Mouse (Mus musculus): Measurements from ENCODE around the gene Cavin3. TPM values are rescaled to one million over a fixed set of nuclear protein-coding genes. Genes with fewer than 3 reads are reported as not detected.

The Cavin3 gene
- total RNA-seq, 2 experiments from 2014 or later, result 60.2 to 76.0 TPM

Other genes starting within 250 kb of the Cavin3 start
- gene Olfr688, start 194.2 kb downstream of the Cavin3 start, total RNA-seq (2021), result not detected
- not detected for gene Olfr689, start 171.1 kb downstream of the Cavin3 start, total RNA-seq (2021)
- gene Olfr690, start 148.2 kb downstream of the Cavin3 start, total RNA-seq (2021), result not detected
- not detected for gene Olfr691, start 140.0 kb downstream of the Cavin3 start, total RNA-seq (2021)
- gene Olfr692, start 114.1 kb downstream of the Cavin3 start, total RNA-seq (2021), result not detected
- gene Gm5901, start 107.3 kb downstream of the Cavin3 start, total RNA-seq (2021), result not detected
- gene Fam160a2, start 82.2 kb downstream of the Cavin3 start, total RNA-seq (2021), result 10 to 100 TPM; 25.9 to 27.1 TPM
- not detected for gene Cnga4, start 77.7 kb downstream of the Cavin3 start, total RNA-seq (2021)
- gene Cckbr, start 56.6 kb downstream of the Cavin3 start, total RNA-seq (2021), result not detected
- 10 to 100 TPM; 47.3 to 53.0 TPM for gene Smpd1, start 72.1 kb upstream of the Cavin3 start, total RNA-seq (2021)
- gene Apbb1, start 99.4 kb upstream of the Cavin3 start, total RNA-seq (2021), result 10 to 100 TPM; 11.4 to 11.5 TPM
- gene Hpx, start 117.8 kb upstream of the Cavin3 start, total RNA-seq (2021), result 1 to 10 TPM in 1 of 2 experiments, under 1 TPM in 1; 0.23 to 1.6 TPM
- gene Trim3, start 151.3 kb upstream of the Cavin3 start, total RNA-seq (2021), result 10 to 100 TPM; 24.6 to 30.9 TPM
- gene Timm10b, start 157.8 kb upstream of the Cavin3 start, total RNA-seq (2021), result 100 to 1,000 TPM; 101 to 139 TPM
- gene Arfip2, start 158.1 kb upstream of the Cavin3 start, total RNA-seq (2021), result 10 to 100 TPM; 53.4 to 54.9 TPM
- 1 to 10 TPM; 3.9 to 8.4 TPM for gene Gm45799, start 158.3 kb upstream of the Cavin3 start, total RNA-seq (2021)
- gene Dnhd1, start 168.5 kb upstream of the Cavin3 start, total RNA-seq (2021), result 1 to 10 TPM; 1.6 to 2.3 TPM

Data from adrenal gland, postnatal 36 days (tissue).